Mouse (Mus musculus) E14TG2a.4 (cell line): ENCODE measurements at regions not wholly inside any gene's neighbourhood (a gene's known extent, or its start where the extent isn't known, plus 50 kb on each side); places are given as distances from the start of the nearest gene placed in this dataset.

Source experiments
- CTCF ChIP-seq: conservative IDR thresholded peaks from 2 replicates; pipeline ENCODE4 v1.5.1; 2014; ENCODE audit warnings: low read length
- NANOG ChIP-seq: IDR thresholded peaks from 2 replicates; pipeline ENCODE4 v1.6.1; 2014; ENCODE audit warnings: borderline replicate concordance, low read length, mixed read lengths

DNA sequence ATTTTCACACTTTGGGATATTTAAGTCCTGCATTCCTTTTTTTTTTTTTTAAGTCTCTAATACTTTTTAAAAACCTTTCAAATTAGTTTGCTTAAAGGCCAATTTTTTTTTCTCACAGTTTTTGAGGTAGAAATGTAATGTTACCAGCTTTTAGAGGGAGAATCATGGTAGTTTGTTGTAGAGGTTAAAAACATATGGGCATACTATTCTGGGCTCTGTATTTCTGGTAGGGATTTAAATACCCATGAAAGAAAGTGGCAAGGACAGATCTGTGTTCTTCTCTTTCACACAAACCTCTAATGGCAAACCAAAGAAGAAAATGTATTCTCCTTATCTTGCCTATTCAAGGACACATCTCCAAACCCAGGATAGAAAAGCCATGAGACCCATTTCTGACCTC lies 405.6 kb upstream of the Slc30a5 start:
- TF ChIP-seq CTCF (no peak), NANOG (no peak)
